Mouse (Mus musculus) ES-E14 (cell line): ENCODE measurements around the gene Rgs11. TPM values are rescaled to one million over a fixed set of nuclear protein-coding genes. Genes with fewer than 3 reads are reported as not detected.

Experiments
- DNase-seq: peaks from one replicate; pipeline ENCODE4 v3.0.0-alpha.2; 2013; ENCODE audit warnings: low read depth, low spot score
- H3K27ac ChIP-seq: 2 replicates; pipeline ENCODE4 v1.5.1; 2012; ENCODE audit warnings: low read depth, mild to moderate bottlenecking, low read length, moderate library complexity, mixed read lengths; ENCODE audit not compliant: poor library complexity, insufficient read depth, severe bottlenecking
- H3K36me3 ChIP-seq: 2 replicates; pipeline ENCODE4 v1.6.1; 2012; ENCODE audit warnings: mild to moderate bottlenecking, low read length, moderate library complexity, mixed read lengths; ENCODE audit not compliant: control insufficient read depth, poor library complexity, insufficient read depth, severe bottlenecking
- H3K4me1 ChIP-seq, 2 experiments: fragments of 150-350 bp in 1 of 2; sonication (generic) in 1 of 2; 2 replicates each; pipeline ENCODE4 v1.6.1; 2012; ENCODE audit warnings: low read length in 2 of 2, mild to moderate bottlenecking in 1 of 2, mixed read lengths in 1 of 2; ENCODE audit not compliant: control insufficient read depth in 2 of 2, insufficient read depth in 2 of 2, poor library complexity in 1 of 2
- H3K4me3 ChIP-seq, 2 experiments: fragments of 150-350 bp in 1 of 2; sonication (generic) in 1 of 2; 2 replicates each; pipeline ENCODE4 v1.5.1; 2012; ENCODE audit warnings: low read length in 2 of 2, low read depth in 1 of 2, mild to moderate bottlenecking in 1 of 2, mixed read lengths in 1 of 2; ENCODE audit not compliant: insufficient read depth in 1 of 2, poor library complexity in 1 of 2, severe bottlenecking in 1 of 2
- H3K9ac ChIP-seq: 2 replicates; pipeline ENCODE4 v1.6.1; 2012; ENCODE audit warnings: low read depth, mild to moderate bottlenecking, low read length, mixed read lengths; ENCODE audit not compliant: poor library complexity, insufficient read depth, severe bottlenecking
- H3K9me3 ChIP-seq: fragments of 150-350 bp; sonication (generic); 2 replicates; pipeline ENCODE4 v1.6.1; 2012; ENCODE audit warnings: low read depth, mild to moderate bottlenecking, low read length; ENCODE audit not compliant: control insufficient read depth, insufficient read depth
- CHD2 ChIP-seq: IDR thresholded peaks from 2 replicates; pipeline ENCODE4 v1.6.1; 2014; ENCODE audit warnings: mild to moderate bottlenecking, low read depth, low read length, inconsistent platforms
- HCFC1 ChIP-seq: IDR thresholded peaks from 2 replicates; pipeline ENCODE4 v1.6.1; 2012; ENCODE audit warnings: low read length, inconsistent platforms, borderline replicate concordance; ENCODE audit not compliant: insufficient read depth
- MAFK ChIP-seq: IDR thresholded peaks from 2 replicates; pipeline ENCODE4 v1.6.1; 2014; ENCODE audit warnings: mild to moderate bottlenecking, low read depth, low read length, inconsistent platforms; ENCODE audit not compliant: insufficient read depth
- ZC3H11A ChIP-seq: IDR thresholded peaks from 2 replicates; pipeline ENCODE4 v1.6.1; 2012; ENCODE audit warnings: low read depth, mild to moderate bottlenecking, inconsistent platforms, low read length, borderline replicate concordance
- ZNF384 ChIP-seq: IDR thresholded peaks from 2 replicates; pipeline ENCODE4 v1.6.1; 2012; ENCODE audit warnings: low read depth, low read length, inconsistent platforms
- in situ Hi-C, 2 experiments: fragments of 600-800 bp; cut with MboI; formaldehyde crosslinking; loops; one replicate each; pipeline ENCODE4 v1.15.1; 2025; ENCODE audit warnings: low sequenced_read_pairs in 2 of 2, inconsistent platforms in 1 of 2; ENCODE audit not compliant: unreplicated experiment in 2 of 2
- total RNA-seq: library from RNA; depleted of rRNA; stranded (reverse); fragments of 300-350 nt; gene quantifications from 2 replicates; pipeline ENCODE4 v1.2.3, GENCODE M21; 2012

Gene Rgs11
- total RNA-seq, 1 experiment = 5.6 TPM

DNA sequence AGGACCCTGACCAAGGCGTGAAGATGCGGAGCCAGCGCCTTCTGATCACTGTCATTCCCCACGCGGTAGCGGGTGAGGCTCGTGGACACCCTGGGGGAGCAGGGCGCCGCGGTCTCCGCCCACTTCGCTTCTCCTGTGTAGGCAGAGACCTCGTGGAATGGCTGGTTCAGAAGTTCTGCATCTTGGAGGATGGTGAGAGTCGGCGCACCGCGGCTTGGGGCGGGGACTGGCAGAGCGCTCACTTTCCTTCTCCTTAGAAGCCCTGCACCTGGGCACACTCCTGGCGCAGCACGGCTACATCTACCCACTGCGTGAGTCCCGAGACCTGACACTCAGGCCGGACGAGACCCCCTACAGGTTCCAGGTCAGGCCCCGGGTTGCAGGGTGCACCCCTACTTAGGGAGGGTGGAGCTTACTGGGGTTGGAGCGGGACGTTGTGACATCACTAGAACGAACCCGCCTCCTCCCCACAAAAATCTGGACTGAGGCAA is 615 bp downstream of the Rgs11 start:
- Histone ChIP-seq H3K9me3 (no peaks in the 10 kb centered on the region), H3K4me1 (peaks cover 6 to 51% of the 10 kb centered on the region in 2 experiments), H3K27ac (no peak overlapping the region), H3K4me3 (peak overlapping the region; percentile 68 to 70), H3K36me3 (peaks cover 5% of the 10 kb centered on the region; the same call in 1 of the 2 replicates), H3K9ac (peak overlapping the region; percentile 36; the same call in 1 of the 2 replicates)
- peak; percentile 26 for DNase-seq
- in situ Hi-C loops = no loop called here
- no peak for TF ChIP-seq CHD2
- no peak for TF ChIP-seq ZNF384
- TF ChIP-seq HCFC1 = no peak
- TF ChIP-seq ZC3H11A = no peak
- TF ChIP-seq MAFK = no peak

DNA sequence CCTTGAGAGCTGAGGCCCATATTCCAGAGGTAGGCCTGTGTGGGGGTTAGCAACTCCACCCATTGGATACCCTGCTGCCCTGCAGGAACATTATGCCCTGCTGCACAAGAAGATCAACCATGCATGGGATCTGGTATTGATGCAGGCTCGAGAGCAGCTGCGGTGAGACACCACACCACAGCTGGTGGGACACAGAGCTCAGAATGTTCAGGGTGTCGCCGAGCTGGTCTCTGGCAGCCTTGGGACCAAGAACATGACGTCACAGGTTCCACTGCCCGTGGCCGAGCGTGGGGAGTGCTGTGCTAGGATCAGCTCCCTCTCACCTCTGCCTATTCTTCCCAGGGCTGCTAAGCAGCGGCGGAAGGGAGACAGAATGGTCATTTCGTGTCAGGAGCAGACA is 2.0 kb downstream of the Rgs11 start:
- no peak overlapping the region for H3K27ac ChIP-seq
- H3K36me3 ChIP-seq = peaks cover 2% of the 10 kb centered on the region; the same call in 1 of the 2 replicates
- H3K9ac ChIP-seq = no peak overlapping the region
- TF ChIP-seq ZNF384 (no peak), MAFK (no peak), ZC3H11A (no peak), HCFC1 (no peak), CHD2 (no peak)
- no peaks in the 10 kb centered on the region for H3K9me3 ChIP-seq
- H3K4me3 ChIP-seq = no peak overlapping the region
- DNase-seq = no peak
- in situ Hi-C loops = no loop called here
- H3K4me1 ChIP-seq = peaks cover 6 to 51% of the 10 kb centered on the region in 2 experiments

DNA sequence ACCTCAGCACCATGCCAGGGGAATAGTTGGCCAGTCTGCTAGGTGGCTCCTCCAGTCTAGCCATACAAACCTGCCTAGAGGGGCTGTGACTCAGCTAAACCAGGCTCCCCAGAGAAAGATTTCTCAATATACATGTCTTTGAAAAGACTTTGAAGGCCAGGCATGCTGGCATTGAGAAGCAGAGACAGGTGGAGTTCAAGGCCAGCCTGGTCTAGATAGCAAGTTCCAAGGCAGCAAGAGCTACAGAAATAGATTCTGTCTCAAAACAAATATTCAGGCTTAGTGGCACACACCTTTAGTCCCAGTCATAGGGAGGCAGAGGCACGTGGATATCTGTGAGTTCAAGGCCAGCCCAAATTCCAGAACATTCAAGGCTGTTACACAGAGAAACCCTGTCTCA is 3.6 kb downstream of the Rgs11 start:
- in situ Hi-C loops = no loop called here
- Histone ChIP-seq H3K4me3 (no peak overlapping the region), H3K9me3 (no peaks in the 10 kb centered on the region), H3K27ac (no peak overlapping the region), H3K9ac (no peak overlapping the region), H3K36me3 (peaks cover 2% of the 10 kb centered on the region; the same call in 1 of the 2 replicates), H3K4me1 (peaks cover 6 to 51% of the 10 kb centered on the region in 2 experiments)
- no peak for DNase-seq
- TF ChIP-seq MAFK (no peak), ZC3H11A (no peak), HCFC1 (no peak), ZNF384 (no peak; the same call in none of the 2 replicates), CHD2 (no peak)

DNA sequence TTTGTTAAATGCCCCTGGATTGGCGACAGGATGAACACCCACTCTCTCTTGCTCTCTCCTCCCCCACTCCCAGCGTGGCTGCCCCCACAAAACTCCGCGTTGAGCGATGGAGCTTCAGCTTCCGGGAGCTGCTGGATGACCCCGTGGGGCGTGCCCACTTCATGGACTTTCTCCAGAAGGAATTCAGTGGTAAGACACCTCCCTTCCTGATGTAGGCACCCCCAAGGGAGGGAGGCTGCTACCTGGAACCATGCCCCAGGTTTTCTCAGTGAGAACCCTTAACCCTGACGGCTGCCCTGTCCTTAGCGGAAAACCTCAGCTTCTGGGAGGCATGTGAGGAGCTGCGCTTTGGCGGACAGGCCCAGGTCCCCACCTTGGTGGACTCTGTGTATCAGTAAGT is 4.9 kb downstream of the Rgs11 start, which contains the start of gene Arhgdig:
Gene Arhgdig (minus strand): TSS at position 101 of the 400 bp plus-strand sequence.
- Histone ChIP-seq H3K9me3 (no peaks in the 10 kb centered on the region), H3K9ac (peak within 1 kb of the TSS; percentile 38; the same call in 1 of the 2 replicates), H3K4me1 (peaks cover 6 to 42% of the 10 kb centered on the region in 2 experiments), H3K36me3 (peaks cover 2% of the 10 kb centered on the region; the same call in 1 of the 2 replicates), H3K27ac (no peak within 1 kb of the TSS), H3K4me3 (peak within 1 kb of the TSS; percentile 26 to 31; a peak in 2 of 4 replicates)
- in situ Hi-C loops = no loop called here
- DNase-seq = no peak
- no peak for TF ChIP-seq MAFK
- no peak for TF ChIP-seq ZC3H11A
- no peak for TF ChIP-seq HCFC1
